Mouse (Mus musculus) megakaryocyte-erythroid progenitor cell, adult 5 weeks (primary cell): ENCODE measurements around the gene Zfp964. TPM values are rescaled to one million over a fixed set of nuclear protein-coding genes. Genes with fewer than 3 reads are reported as not detected.

Experiments used
- polyA plus RNA-seq: library from polyadenylated mRNA; stranded (reverse); fragments of >175 nt; gene quantifications from 2 replicates; pipeline ENCODE4 v1.2.3, GENCODE M21; 2012

The Zfp964 gene
- not detected in 2 replicates for polyA plus RNA-seq

GRCm38 (mm10) chr8:69654358-69654981 is at the start of gene Zfp964:
Zfp964 (plus strand) TSS chr8:69654479.

GRCm38 (mm10) chr8:69625095-69625789 is 29.0 kb upstream of the Zfp964 start, which contains the start of gene Zfp868:
Zfp868 (minus strand) TSS chr8:69625548.

GRCm38 (mm10) chr8:69710624-69711023 is 56.3 kb downstream of the Zfp964 start, which contains the start of gene Zfp869:
Zfp869 (minus strand) TSS chr8:69710724.

Other genes with a start within 250 kb of the Zfp964 start
- gene Gm9495, start 200.9 kb upstream of the Zfp964 start, polyA plus RNA-seq = not detected in 2 replicates
- gene Gm7697, start 131.5 kb upstream of the Zfp964 start, polyA plus RNA-seq = not detected in 2 replicates
- gene Zfp868, start 28.9 kb upstream of the Zfp964 start, polyA plus RNA-seq = 3.8 and 4.9 TPM in 2 replicates
- 1.2 and 2.9 TPM in 2 replicates for gene Zfp869, start 56.2 kb downstream of the Zfp964 start, polyA plus RNA-seq
- 0.34 and 1.2 TPM in 2 replicates for gene Zfp963, start 95.5 kb downstream of the Zfp964 start, polyA plus RNA-seq
- gene Gm20422, start 120.4 kb downstream of the Zfp964 start, polyA plus RNA-seq = 1.1 and 2.0 TPM in 2 replicates
- gene Atp13a1, start 136.7 kb downstream of the Zfp964 start, polyA plus RNA-seq = 66.9 and 72.1 TPM in 2 replicates
- 0.95 and 1.9 TPM in 2 replicates for gene Zfp866, start 136.7 kb downstream of the Zfp964 start, polyA plus RNA-seq
- 55.4 and 65.7 TPM in 2 replicates for gene Gmip, start 154.2 kb downstream of the Zfp964 start, polyA plus RNA-seq
- 1.4 and 1.8 TPM in 2 replicates for gene Lpar2, start 167.9 kb downstream of the Zfp964 start, polyA plus RNA-seq
- gene Pbx4, start 178.0 kb downstream of the Zfp964 start, polyA plus RNA-seq = 53.7 and 82.5 TPM in 2 replicates
- gene Cilp2, start 233.2 kb downstream of the Zfp964 start, polyA plus RNA-seq = 0.23 and 0.24 TPM in 2 replicates
- gene Tssk6, start 247.7 kb downstream of the Zfp964 start, polyA plus RNA-seq = 2.6 and 4.7 TPM in 2 replicates
- 142 and 151 TPM in 2 replicates for gene Ndufa13, start 248.1 kb downstream of the Zfp964 start, polyA plus RNA-seq
- gene Yjefn3, start 248.2 kb downstream of the Zfp964 start, polyA plus RNA-seq = 1.4 and 2.5 TPM in 2 replicates